16 mouse cellular contexts compared by ENCODE assay signal in genomic region chr9:99667596-99667995, GRCm38 (mm10). TPM values are rescaled to one million over a fixed set of nuclear protein-coding genes. Genes with fewer than 3 reads are reported as not detected.
A peak's percentile ranks its signal among the peaks of the same experiment; 100 is the strongest.
DNase-seq lines count a peak whose midpoint lies in the region; ATAC-seq and TF ChIP-seq lines count a peak whose summit lies in the region.
"Had no signal": no experiment of that assay in that cellular context is flagged by ENCODE, and none has a peak within 500 bp of the region (broad histone marks: within the 10 kb centered on the region; RNA-seq: fewer than 3 reads in every experiment).

No protein-coding gene starts in this region.

- no peak for TF ChIP-seq CTCF in gastrocnemius, adult 2 months (IDR thresholded peaks at IDR 0.05)

- ATAC-seq in monocyte, adult 5-6 weeks (replicated peaks; ENCODE audit: insufficient number of reproducible peaks, low FRiP score, low TSS enrichment, poor library complexity, severe bottlenecking): no peak
- no peak for ATAC-seq in midbrain, embryonic 13.5 days

- no peaks in the 10 kb centered on the region for H3K9me3 ChIP-seq in midbrain, embryonic 13.5 days
- H3K9me3 ChIP-seq: stomach, embryonic 15.5 days had no signal

- no peaks in the 10 kb centered on the region for H3K4me1 ChIP-seq in midbrain, embryonic 13.5 days (replicated peaks)
- H3K4me1 ChIP-seq: megakaryocyte, embryonic 14.5 days; stomach, embryonic 15.5 days had no signal

- intact Hi-C loops in gastrocnemius, adult 2 months (cut with DNase I): no loop called here

- H3K4me3 ChIP-seq in gastrocnemius, adult 2 months: no peak overlapping the region
- H3K4me3 ChIP-seq in midbrain, embryonic 13.5 days (replicated peaks): no peak overlapping the region
- H3K4me3 ChIP-seq: left cerebral cortex, adult 2 months; megakaryocyte, embryonic 14.5 days; stomach, embryonic 15.5 days had no signal

- peak; percentile 69 for DNase-seq in gastrocnemius, adult 2 months
- no peak for DNase-seq in gastrocnemius, postnatal 10 days
- DNase-seq in 3T3-L1 (ENCODE audit: low read depth, low spot score): peak; percentile 47
- peak; percentile 24 to 40 for DNase-seq in adrenal gland, postnatal 36 days
- DNase-seq in kidney, adult 9 months: peak; percentile 28
- no peak for DNase-seq in cerebellum, adult 8-10 months
- DNase-seq: cerebellum, postnatal 14 days had no signal

- H3K27me3 ChIP-seq in midbrain, embryonic 13.5 days: no peaks in the 10 kb centered on the region
- H3K27me3 ChIP-seq: megakaryocyte, embryonic 14.5 days; stomach, embryonic 15.5 days had no signal

- no peak overlapping the region for H3K9ac ChIP-seq in midbrain, embryonic 13.5 days (replicated peaks)
- H3K9ac ChIP-seq: stomach, embryonic 15.5 days had no signal

- no peak overlapping the region for H3K4me2 ChIP-seq in midbrain, embryonic 13.5 days (replicated peaks)
- H3K4me2 ChIP-seq: liver, embryonic 11.5 days; stomach, embryonic 15.5 days had no signal

- H3K36me3 ChIP-seq in midbrain, embryonic 13.5 days: peaks cover 34% of the 10 kb centered on the region

- H3K27ac ChIP-seq in gastrocnemius, adult 2 months: no peak overlapping the region
- H3K27ac ChIP-seq in midbrain, embryonic 13.5 days: no peak overlapping the region
- H3K27ac ChIP-seq: left cerebral cortex, adult 2 months; stomach, embryonic 15.5 days had no signal

- 76% methylated on average over 8 of the region's 8 CpGs for WGBS in midbrain, embryonic 13.5 days

RNA-seq across cellular contexts. Expression of gene Dzip1l, which starts 38.3 kb away (rescaled TPM):
- total RNA-seq in gastrocnemius, adult 2 months (2021): 1 to 10 TPM; 1.5 to 2.4 TPM
- 1 to 10 TPM; 3.5 to 4.7 TPM for total RNA-seq in gastrocnemius, postnatal 10 days (2021)
- total RNA-seq in adrenal gland, postnatal 36 days (2021): 1 to 10 TPM; 4.5 to 4.6 TPM
- total RNA-seq in monocyte, adult 5-6 weeks (2017): not detected in 3 replicates
- 11.1 and 12.8 TPM in 2 replicates for polyA plus RNA-seq in midbrain, embryonic 13.5 days (2015; fragmentation: Nextera tagmentation; extraction: Ambion mirVana)

RNA-seq across cellular contexts. Expression of gene Cldn18, which starts 49.5 kb away (rescaled TPM):
- total RNA-seq in gastrocnemius, adult 2 months (2021): not detected
- not detected for total RNA-seq in gastrocnemius, postnatal 10 days (2021)
- total RNA-seq in adrenal gland, postnatal 36 days (2021): not detected
- total RNA-seq in monocyte, adult 5-6 weeks (2017): not detected in 3 replicates
- polyA plus RNA-seq in midbrain, embryonic 13.5 days (2015; fragmentation: Nextera tagmentation; extraction: Ambion mirVana): 0.12 TPM in 1 of 2 replicates, not detected in the other
- total RNA-seq: left cerebral cortex, adult 2 months had no signal
- polyA plus RNA-seq: hindbrain, embryonic 11.5 days; neural tube, embryonic 11.5 days had no signal

RNA-seq across cellular contexts. Expression of gene A4gnt, which starts 55.3 kb away (rescaled TPM):
- total RNA-seq in gastrocnemius, adult 2 months (2021): not detected
- total RNA-seq in gastrocnemius, postnatal 10 days (2021): not detected
- total RNA-seq in adrenal gland, postnatal 36 days (2021): not detected
- not detected in 3 replicates for total RNA-seq in monocyte, adult 5-6 weeks (2017)
- polyA plus RNA-seq in midbrain, embryonic 13.5 days (2015; fragmentation: Nextera tagmentation; extraction: Ambion mirVana): not detected in 2 replicates
- polyA plus RNA-seq: C2C12; hindbrain, embryonic 11.5 days; liver, embryonic 11.5 days; neural tube, embryonic 11.5 days had no signal

Comparison
In these comparisons a context has a peak if more than half of its experiments do, and no peak if none do; other contexts are left out.
1. DNase-seq: peak in gastrocnemius, adult 2 months (single experiment), 3T3-L1 (single experiment), adrenal gland, postnatal 36 days (2 of 2) and kidney, adult 9 months (single experiment); none in gastrocnemius, postnatal 10 days (single experiment) and cerebellum, adult 8-10 months (single experiment).